In genomic region chr4:139196949-139197348, GRCm38 (mm10) we compare ENCODE assay signal across 14 mouse cellular contexts. TPM values are rescaled to one million over a fixed set of nuclear protein-coding genes. Genes with fewer than 3 reads are reported as not detected.
DNase-seq lines count a peak whose midpoint lies in the region; ATAC-seq and TF ChIP-seq lines count a peak whose summit lies in the region.
"Had no signal": no experiment of that assay in that cellular context is flagged by ENCODE, and none has a peak within 500 bp of the region (broad histone marks: within the 10 kb centered on the region; RNA-seq: fewer than 3 reads in every experiment).

No protein-coding gene starts in this region.

- no peak for TF ChIP-seq CTCF in layer of hippocampus, adult 2 months (conservative IDR thresholded peaks at IDR 0.05)

- DNase-seq in frontal cortex, postnatal 25 days (ENCODE audit: low spot score in 2 of 2), result no peak
- no peak for DNase-seq in layer of hippocampus, adult 2 months (ENCODE audit: low spot score in 2 of 2)
- DNase-seq in layer of hippocampus, adult 8-10 months (ENCODE audit: low spot score in 2 of 2), result no peak
- DNase-seq in brain, adult 2 months (ENCODE audit: low read depth, low spot score), result peak; percentile 68
- no peak for DNase-seq in hindbrain, embryonic 14.5 days (ENCODE audit: low spot score)
- DNase-seq in midbrain, embryonic 14.5 days, result no peak
- DNase-seq: cerebellum, adult 9-10 months; kidney, adult 11 months; lung, postnatal 10 days; right cerebral cortex, adult 18-20 months had no signal

- peaks cover 91% of the 10 kb centered on the region for H3K79me2 ChIP-seq in macrophage (ENCODE audit: inconsistent target)

- H3K9me3 ChIP-seq in hindbrain, embryonic 14.5 days (ENCODE audit: control insufficient read depth, low read length), result no peaks in the 10 kb centered on the region
- H3K9me3 ChIP-seq in midbrain, embryonic 14.5 days (ENCODE audit: control insufficient read depth, low read length), result no peaks in the 10 kb centered on the region
- H3K9me3 ChIP-seq: forebrain, embryonic 13.5 days had no signal

- H3K4me1 ChIP-seq in hindbrain, embryonic 14.5 days (replicated peaks; ENCODE audit: control insufficient read depth, insufficient read depth, low read length), result peaks cover 15% of the 10 kb centered on the region
- H3K4me1 ChIP-seq in midbrain, embryonic 14.5 days (ENCODE audit: control insufficient read depth, insufficient read depth, low read length), result peaks cover 16% of the 10 kb centered on the region

- H3K4me2 ChIP-seq in hindbrain, embryonic 14.5 days (replicated peaks), result no peak overlapping the region
- no peak overlapping the region for H3K4me2 ChIP-seq in midbrain, embryonic 14.5 days (ENCODE audit: low read length)
- H3K4me2 ChIP-seq: forebrain, embryonic 13.5 days had no signal

- no peaks in the 10 kb centered on the region for H3K27me3 ChIP-seq in hindbrain, embryonic 14.5 days (ENCODE audit: control insufficient read depth, insufficient read depth, low read length)
- no peaks in the 10 kb centered on the region for H3K27me3 ChIP-seq in midbrain, embryonic 14.5 days (ENCODE audit: control insufficient read depth, insufficient read depth, low read length)
- H3K27me3 ChIP-seq: forebrain, embryonic 13.5 days had no signal

- H3K27ac ChIP-seq in layer of hippocampus, adult 2 months, result peak overlapping the region; percentile 72; the same call in 1 of the 2 replicates
- H3K27ac ChIP-seq in macrophage, result peak overlapping the region; percentile 95
- H3K27ac ChIP-seq in hindbrain, embryonic 14.5 days, result no peak overlapping the region
- H3K27ac ChIP-seq in midbrain, embryonic 14.5 days (replicated peaks; ENCODE audit: low read depth, low read length), result no peak overlapping the region
- H3K27ac ChIP-seq: forebrain, embryonic 13.5 days had no signal

- no peak overlapping the region for H3K9ac ChIP-seq in hindbrain, embryonic 14.5 days
- H3K9ac ChIP-seq in midbrain, embryonic 14.5 days (replicated peaks; ENCODE audit: low read length), result no peak overlapping the region
- H3K9ac ChIP-seq: forebrain, embryonic 13.5 days had no signal

- ATAC-seq in frontal cortex, adult (ENCODE audit: low TSS enrichment), result peak; percentile 36; the same call in 1 of the 2 replicates
- no peak for ATAC-seq in hindbrain, embryonic 14.5 days (ENCODE audit: low FRiP score)
- ATAC-seq in midbrain, embryonic 14.5 days (ENCODE audit: low FRiP score, low TSS enrichment), result no peak
- ATAC-seq: activated CD4-positive, CD25-positive, alpha-beta regulatory T cell, adult 4 months; forebrain, embryonic 13.5 days had no signal

- no peaks in the 10 kb centered on the region; the same call in 1 of the 2 replicates for H3K36me3 ChIP-seq in macrophage (ENCODE audit: inconsistent target)
- H3K36me3 ChIP-seq in hindbrain, embryonic 14.5 days (replicated peaks; ENCODE audit: control insufficient read depth, insufficient read depth), result peaks cover 9% of the 10 kb centered on the region; the same call in 1 of the 2 replicates
- 0 out of 2 replicates have a peak, but pooled peaks cover 12% of the 10 kb centered on the region for H3K36me3 ChIP-seq in midbrain, embryonic 14.5 days (ENCODE audit: control insufficient read depth, insufficient read depth, low read length)

- H3K4me3 ChIP-seq in layer of hippocampus, adult 2 months, result no peak overlapping the region
- no peak overlapping the region for H3K4me3 ChIP-seq in macrophage (ENCODE audit: inconsistent target)
- H3K4me3 ChIP-seq in hindbrain, embryonic 14.5 days (replicated peaks; ENCODE audit: low read length), result no peak overlapping the region
- H3K4me3 ChIP-seq in midbrain, embryonic 14.5 days (replicated peaks; ENCODE audit: low read depth, low read length), result no peak overlapping the region
- H3K4me3 ChIP-seq: forebrain, embryonic 13.5 days had no signal

- 6% methylated on average over 6 of the region's 6 CpGs for WGBS in macrophage (ENCODE audit: missing documents)
- 91% methylated on average over 6 of the region's 6 CpGs for WGBS in hindbrain, embryonic 14.5 days
- 89% methylated on average over 6 of the region's 6 CpGs for WGBS in midbrain, embryonic 14.5 days

RNA-seq across cellular contexts. Expression of gene Capzb, which starts 4.2 kb away (rescaled TPM):
- 100 to 1,000 TPM; 374 to 416 TPM for total RNA-seq in layer of hippocampus, adult 2 months (2021)
- total RNA-seq in layer of hippocampus, adult 8-10 months (2022), result 100 to 1,000 TPM; 355 to 394 (median 369) TPM
- total RNA-seq in macrophage (2018; cell fraction: chromatin; rRNA removed), result 100 to 1,000 TPM; 159 to 332 (median 238) TPM
- 100 to 1,000 TPM; 379 to 591 (median 456) TPM for total RNA-seq in macrophage (2018; cell fraction: cytosol; rRNA removed)
- total RNA-seq in macrophage (2018; cell fraction: nucleus; rRNA removed), result 100 to 1,000 TPM; 176 to 252 (median 211) TPM
- polyA plus RNA-seq in macrophage (2018), result 485 to 769 TPM (median 513 TPM) in 3 replicates
- polyA plus RNA-seq in hindbrain, embryonic 14.5 days (2014; fragmentation: Nextera tagmentation; extraction: Ambion mirVana), result 248 and 249 TPM in 2 replicates
- 250 and 281 TPM in 2 replicates for polyA plus RNA-seq in midbrain, embryonic 14.5 days (2014; fragmentation: Nextera tagmentation; extraction: Ambion mirVana)

Comparison
In these comparisons a context has a peak if more than half of its experiments do, and no peak if none do; other contexts are left out.
1. H3K27ac ChIP-seq: peak in layer of hippocampus, adult 2 months (single experiment) and macrophage (single experiment); none in hindbrain, embryonic 14.5 days (single experiment) and midbrain, embryonic 14.5 days (single experiment).